Mouse (Mus musculus): ENCODE data around the gene Cdk9.

Cdk9 gene

GRCm38 (mm10) chr2:32708643-32709042 is 4.2 kb downstream of the Cdk9 start:
- DNase-seq (ENCODE audit: low read depth, low spot score): peak; percentile 58

- DNase-seq (ENCODE audit: low read depth, low spot score): no peak
Observed at GRCm38 (mm10) chr2:32706971-32707370, 5.9 kb downstream of the Cdk9 start.

- no peak for DNase-seq (ENCODE audit: low read depth, low spot score)
Observed at GRCm38 (mm10) chr2:32705018-32705417, 7.9 kb downstream of the Cdk9 start.

- no peak for DNase-seq (ENCODE audit: low read depth, low spot score)
Observed at GRCm38 (mm10) chr2:32704021-32704421, 8.9 kb downstream of the Cdk9 start, which contains the start of gene Fpgs. TSS of gene Fpgs (minus strand) at chr2:32704145.

- no peak for DNase-seq (ENCODE audit: low read depth, low spot score)
Observed at GRCm38 (mm10) chr2:32703046-32703445, 9.8 kb downstream of the Cdk9 start.

GRCm38 (mm10) chr2:32700966-32701743 is 11.7 kb downstream of the Cdk9 start:
- DNase-seq (ENCODE audit: low read depth, low spot score): no peak

GRCm38 (mm10) chr2:32699680-32700079 is 13.2 kb downstream of the Cdk9 start:
- no peak for DNase-seq (ENCODE audit: low read depth, low spot score)

GRCm38 (mm10) chr2:32694691-32695090 is 18.2 kb downstream of the Cdk9 start:
- DNase-seq (ENCODE audit: low read depth, low spot score): no peak

GRCm38 (mm10) chr2:32693823-32694411 is 19.0 kb downstream of the Cdk9 start:
- DNase-seq (ENCODE audit: low read depth, low spot score): peak; percentile 93

- no peak for DNase-seq (ENCODE audit: low read depth, low spot score)
Observed at GRCm38 (mm10) chr2:32693282-32693681, 19.6 kb downstream of the Cdk9 start.

- no peak for DNase-seq (ENCODE audit: low read depth, low spot score)
Observed at GRCm38 (mm10) chr2:32692496-32692895, 20.4 kb downstream of the Cdk9 start.

- no peak for DNase-seq (ENCODE audit: low read depth, low spot score)
Observed at GRCm38 (mm10) chr2:32691041-32691440, 21.8 kb downstream of the Cdk9 start.

- peak; percentile 67 for DNase-seq (ENCODE audit: low read depth, low spot score)
Observed at GRCm38 (mm10) chr2:32689420-32689819, 23.5 kb downstream of the Cdk9 start.

- DNase-seq (ENCODE audit: low read depth, low spot score): no peak
Observed at GRCm38 (mm10) chr2:32687562-32687961, 25.3 kb downstream of the Cdk9 start.

- no peak for DNase-seq (ENCODE audit: low read depth, low spot score)
Observed at GRCm38 (mm10) chr2:32686640-32687039, 26.2 kb downstream of the Cdk9 start.

GRCm38 (mm10) chr2:32685807-32686206 is 27.1 kb downstream of the Cdk9 start:
- no peak for DNase-seq (ENCODE audit: low read depth, low spot score)

- DNase-seq (ENCODE audit: low read depth, low spot score): no peak
Observed at GRCm38 (mm10) chr2:32684681-32685428, 28.0 kb downstream of the Cdk9 start.

- no peak for DNase-seq (ENCODE audit: low read depth, low spot score)
Observed at GRCm38 (mm10) chr2:32683701-32684100, 29.2 kb downstream of the Cdk9 start.

- no peak for DNase-seq (ENCODE audit: low read depth, low spot score)
Observed at GRCm38 (mm10) chr2:32682721-32683417, 30.0 kb downstream of the Cdk9 start.

- no peak for DNase-seq (ENCODE audit: low read depth, low spot score)
Observed at GRCm38 (mm10) chr2:32681754-32682153, 31.1 kb downstream of the Cdk9 start.

- DNase-seq (ENCODE audit: low read depth, low spot score): no peak
Observed at GRCm38 (mm10) chr2:32680961-32681650, 31.8 kb downstream of the Cdk9 start.

All from WW6 (cell line).